Mouse (Mus musculus): ENCODE measurements around the gene St6gal1. TPM values are rescaled to one million over a fixed set of nuclear protein-coding genes. Genes with fewer than 3 reads are reported as not detected.

St6gal1 gene
- polyA plus RNA-seq, 1 experiment, result 22.1 TPM

- WGBS, result 85% methylated on average over 7 of the region's 7 CpGs
- no peak for DNase-seq
- Histone ChIP-seq H3K4me3 (replicated peaks; ENCODE audit: extremely low read depth, low read depth, low read length) (no peak overlapping the region), H3K4me1 (ENCODE audit: control insufficient read depth, insufficient read depth, low read length) (peaks cover 21% of the 10 kb centered on the region)
- no peak for TF ChIP-seq CTCF (IDR thresholded peaks at IDR 0.05; ENCODE audit: insufficient read depth, low read length)
- no peak for TF ChIP-seq POLR2A (IDR thresholded peaks at IDR 0.05; ENCODE audit: borderline replicate concordance, extremely low read depth, low read depth, low read length)
Measured at GRCm38 (mm10) chr16:23268231-23268630, 43.7 kb downstream of the St6gal1 start.

- WGBS, result 73% methylated on average over 17 of the region's 17 CpGs
- no peak for DNase-seq
- H3K4me3 ChIP-seq (replicated peaks; ENCODE audit: extremely low read depth, low read depth, low read length), result no peak overlapping the region
- TF ChIP-seq CTCF (IDR thresholded peaks at IDR 0.05; ENCODE audit: insufficient read depth, low read length) (no peak), POLR2A (IDR thresholded peaks at IDR 0.05; ENCODE audit: borderline replicate concordance, extremely low read depth, low read depth, low read length) (no peak)
- H3K4me1 ChIP-seq (ENCODE audit: control insufficient read depth, insufficient read depth, low read length), result peaks cover 21% of the 10 kb centered on the region
Measured at GRCm38 (mm10) chr16:23269056-23269983, 44.8 kb downstream of the St6gal1 start.

- H3K4me3 ChIP-seq (replicated peaks; ENCODE audit: extremely low read depth, low read depth, low read length), result no peak overlapping the region
Measured at GRCm38 (mm10) chr16:23269984-23270912, 45.7 kb downstream of the St6gal1 start.

GRCm38 (mm10) chr16:23270913-23271253 is 46.3 kb downstream of the St6gal1 start:
- Histone ChIP-seq H3K4me1 (ENCODE audit: control insufficient read depth, insufficient read depth, low read length) (peaks cover 19% of the 10 kb centered on the region), H3K4me3 (replicated peaks; ENCODE audit: extremely low read depth, low read depth, low read length) (no peak overlapping the region)
- DNase-seq, result no peak
- WGBS, result 44% methylated on average over 3 of the region's 3 CpGs
- TF ChIP-seq POLR2A (IDR thresholded peaks at IDR 0.05; ENCODE audit: borderline replicate concordance, extremely low read depth, low read depth, low read length) (no peak), CTCF (IDR thresholded peaks at IDR 0.05; ENCODE audit: insufficient read depth, low read length) (no peak)

More at GRCm38 (mm10) chr16:23269984-23270912, 45.7 kb downstream of the St6gal1 start:
- H3K4me1 ChIP-seq (ENCODE audit: control insufficient read depth, insufficient read depth, low read length), result peaks cover 19% of the 10 kb centered on the region
- WGBS, result 60% methylated on average over 10 of the region's 10 CpGs
- TF ChIP-seq CTCF (IDR thresholded peaks at IDR 0.05; ENCODE audit: insufficient read depth, low read length), result no peak
- TF ChIP-seq POLR2A (IDR thresholded peaks at IDR 0.05; ENCODE audit: borderline replicate concordance, extremely low read depth, low read depth, low read length), result no peak
- no peak for DNase-seq

GRCm38 (mm10) chr16:23271746-23272520 is 47.4 kb downstream of the St6gal1 start:
- no peak overlapping the region for H3K4me3 ChIP-seq (replicated peaks; ENCODE audit: extremely low read depth, low read depth, low read length)
- no peak for DNase-seq
- TF ChIP-seq CTCF (IDR thresholded peaks at IDR 0.05; ENCODE audit: insufficient read depth, low read length) (no peak), POLR2A (IDR thresholded peaks at IDR 0.05; ENCODE audit: borderline replicate concordance, extremely low read depth, low read depth, low read length) (no peak)

GRCm38 (mm10) chr16:23272521-23273230 is 48.1 kb downstream of the St6gal1 start:
- WGBS, result 56% methylated on average over 9 of the region's 9 CpGs
- Histone ChIP-seq H3K4me3 (replicated peaks; ENCODE audit: extremely low read depth, low read depth, low read length) (no peak overlapping the region), H3K4me1 (ENCODE audit: control insufficient read depth, insufficient read depth, low read length) (peaks cover 19% of the 10 kb centered on the region)
- DNase-seq, result no peak
- TF ChIP-seq POLR2A (IDR thresholded peaks at IDR 0.05; ENCODE audit: borderline replicate concordance, extremely low read depth, low read depth, low read length) (no peak), CTCF (IDR thresholded peaks at IDR 0.05; ENCODE audit: insufficient read depth, low read length) (no peak)

More at GRCm38 (mm10) chr16:23271746-23272520, 47.4 kb downstream of the St6gal1 start:
- peaks cover 19% of the 10 kb centered on the region for H3K4me1 ChIP-seq (ENCODE audit: control insufficient read depth, insufficient read depth, low read length)
- WGBS, result 61% methylated on average over 14 of the region's 14 CpGs

GRCm38 (mm10) chr16:23274005-23274404 is 49.5 kb downstream of the St6gal1 start:
- TF ChIP-seq CTCF (IDR thresholded peaks at IDR 0.05; ENCODE audit: insufficient read depth, low read length) (no peak), POLR2A (IDR thresholded peaks at IDR 0.05; ENCODE audit: borderline replicate concordance, extremely low read depth, low read depth, low read length) (no peak)
- no peak overlapping the region for H3K4me3 ChIP-seq (replicated peaks; ENCODE audit: extremely low read depth, low read depth, low read length)
- H3K4me1 ChIP-seq (ENCODE audit: control insufficient read depth, insufficient read depth, low read length), result peaks cover 19% of the 10 kb centered on the region
- DNase-seq, result no peak
- 79% methylated on average over 6 of the region's 6 CpGs for WGBS

- no peak for TF ChIP-seq POLR2A (IDR thresholded peaks at IDR 0.05; ENCODE audit: borderline replicate concordance, extremely low read depth, low read depth, low read length)
- no peak for TF ChIP-seq CTCF (IDR thresholded peaks at IDR 0.05; ENCODE audit: insufficient read depth, low read length)
- no peak for DNase-seq
- Histone ChIP-seq H3K4me3 (replicated peaks; ENCODE audit: extremely low read depth, low read depth, low read length) (no peak overlapping the region), H3K4me1 (ENCODE audit: control insufficient read depth, insufficient read depth, low read length) (peaks cover 15% of the 10 kb centered on the region)
- WGBS, result 86% methylated on average over 7 of the region's 7 CpGs
Measured at GRCm38 (mm10) chr16:23274606-23275310, 50.2 kb downstream of the St6gal1 start.
